Mouse (Mus musculus) olfactory bulb, adult 2 months (tissue): ENCODE measurements around the gene Rgl1.

ENCODE experiments used
- CTCF ChIP-seq: fragments of 200-500 bp; IDR thresholded peaks from 2 replicates; pipeline ENCODE4 v1.5.1; 2012; ENCODE audit warnings: low read depth, mild to moderate bottlenecking, low read length, moderate library complexity; ENCODE audit not compliant: insufficient read depth
- POLR2A ChIP-seq: fragments of 200-500 bp; IDR thresholded peaks from 2 replicates; pipeline ENCODE4 v1.6.1; 2012; ENCODE audit warnings: mild to moderate bottlenecking, low read depth, low read length, moderate library complexity; ENCODE audit not compliant: insufficient read depth

GRCm38 (mm10) chr1:152639344-152639743 lies 126.8 kb downstream of the Rgl1 start:
- TF ChIP-seq POLR2A (no peak), CTCF (no peak)
